8 mouse cellular contexts compared by ENCODE assay signal in the genomic region with DNA sequence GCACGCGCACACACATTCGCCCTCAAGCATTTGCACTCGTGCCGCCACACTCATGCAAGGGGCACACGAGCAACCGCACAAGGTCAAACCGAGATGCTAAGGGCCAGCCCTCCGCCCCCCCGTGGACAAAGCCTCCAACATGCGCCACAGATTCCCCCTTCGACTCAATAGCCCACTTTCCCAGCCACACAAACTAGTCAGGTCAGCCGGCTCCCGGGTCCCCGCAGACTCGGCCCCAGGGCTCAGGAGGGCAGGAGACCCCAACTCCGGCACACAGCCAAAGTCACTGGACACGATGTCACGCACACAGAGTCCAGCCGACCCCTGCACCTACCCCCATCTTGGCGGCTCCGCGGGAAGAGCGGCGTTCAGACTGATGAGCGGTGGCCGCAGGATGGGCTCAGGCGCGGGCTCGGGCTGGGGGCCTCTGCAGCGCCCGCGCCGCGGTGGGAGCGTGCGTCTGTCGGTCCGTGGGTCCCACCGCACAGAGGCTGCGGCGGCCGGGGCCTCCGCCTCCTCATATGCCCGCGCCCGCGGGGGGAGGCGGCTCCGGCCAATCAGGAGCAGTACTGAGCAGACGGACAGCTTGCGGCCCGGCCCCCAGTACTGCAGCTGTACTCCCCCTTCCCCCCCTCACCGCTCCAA. TPM values are rescaled to one million over a fixed set of nuclear protein-coding genes. Genes with fewer than 3 reads are reported as not detected.
DNase-seq lines count a peak whose midpoint lies in the region; ATAC-seq and TF ChIP-seq lines count a peak whose summit lies in the region.

TSS of gene Atp1a3 (minus strand) at position 538 of the 645 bp plus-strand sequence.

- ATAC-seq in erythroblast, adult 5-6 weeks (replicated peaks; ENCODE audit: low FRiP score, poor library complexity, severe bottlenecking) = no peak

- 1% methylated on average over 53 of the region's 54 CpGs for WGBS in hindbrain, embryonic 10.5 days

- in situ Hi-C loops in ES-E14 (cut with MboI; ENCODE audit: low sequenced_read_pairs in 2 of 2, unreplicated experiment in 2 of 2) = no loop called here

- H3K36me3 ChIP-seq in ES-E14 (ENCODE audit: control insufficient read depth, insufficient read depth, low read length, poor library complexity, severe bottlenecking) = no peaks in the 10 kb centered on the region
- no peaks in the 10 kb centered on the region for H3K36me3 ChIP-seq in hindbrain, embryonic 10.5 days

- no peaks in the 10 kb centered on the region for H3K9me3 ChIP-seq in ES-E14 (ENCODE audit: control insufficient read depth, insufficient read depth, low read depth, low read length)
- H3K9me3 ChIP-seq in hindbrain, embryonic 10.5 days = no peaks in the 10 kb centered on the region

- TF ChIP-seq POLR2A in cortical plate, adult 2 months (IDR thresholded peaks at IDR 0.05; ENCODE audit: extremely low read depth, insufficient read depth, low read length) = peak; percentile 75

- H3K27ac ChIP-seq in ES-E14 (ENCODE audit: insufficient read depth, low read depth, low read length, poor library complexity, severe bottlenecking) = no peak within 1 kb of the TSS
- peak within 1 kb of the TSS; percentile 96 for H3K27ac ChIP-seq in cortical plate, adult 2 months (ENCODE audit: insufficient read depth, low read length)
- H3K27ac ChIP-seq in hindbrain, embryonic 10.5 days = peak within 1 kb of the TSS; percentile 78

- H3K4me1 ChIP-seq in ES-E14 (ENCODE audit: control insufficient read depth in 2 of 2, insufficient read depth in 2 of 2, low read length in 2 of 2, poor library complexity in 1 of 2) = peaks cover 0 to 23% of the 10 kb centered on the region in 2 experiments; a peak in 3 of 4 replicates
- peaks cover 9% of the 10 kb centered on the region for H3K4me1 ChIP-seq in cortical plate, adult 2 months (ENCODE audit: control insufficient read depth, insufficient read depth, low read length)
- peaks cover 64% of the 10 kb centered on the region for H3K4me1 ChIP-seq in hindbrain, embryonic 10.5 days (replicated peaks)

- peak within 1 kb of the TSS; percentile 55; the same call in 1 of the 2 replicates for H3K9ac ChIP-seq in ES-E14 (ENCODE audit: insufficient read depth, low read depth, low read length, poor library complexity, severe bottlenecking)

- H3K27me3 ChIP-seq in hindbrain, embryonic 10.5 days (ENCODE audit: insufficient read depth, poor library complexity, severe bottlenecking) = peaks cover 83% of the 10 kb centered on the region

- DNase-seq in ES-E14 (ENCODE audit: low read depth, low spot score) = no peak
- DNase-seq in adrenal gland, adult (ENCODE audit: inconsistent age in 2 of 2, low spot score in 1 of 2) = peak; percentile 63 to 84
- peak; percentile 53 for DNase-seq in hindbrain, embryonic 10.5 days (ENCODE audit: low spot score)
- DNase-seq in left cerebral cortex, postnatal 4 days = peak; percentile 92
- peak; percentile 13 to 18 for DNase-seq in natural killer cell, adult 2 months (ENCODE audit: low spot score in 2 of 2)
- DNase-seq in ovary, postnatal 10 days (ENCODE audit: low spot score) = no peak

- H3K4me3 ChIP-seq in ES-E14 (ENCODE audit: insufficient read depth in 1 of 2, low read depth in 1 of 2, low read length in 2 of 2, poor library complexity in 1 of 2, severe bottlenecking in 1 of 2) = peak within 1 kb of the TSS; percentile 72 to 82
- peak within 1 kb of the TSS; percentile 98 for H3K4me3 ChIP-seq in cortical plate, adult 2 months (ENCODE audit: insufficient read depth, low read length)
- H3K4me3 ChIP-seq in hindbrain, embryonic 10.5 days = peak within 1 kb of the TSS; percentile 63

- TF ChIP-seq CTCF in cortical plate, adult 2 months (IDR thresholded peaks at IDR 0.05; ENCODE audit: extremely low read depth, insufficient read depth, low read length) = no peak

- intact Hi-C loops in left cerebral cortex, postnatal 4 days (cut with DNase I) = no loop called here

TF ChIP-seq in ES-E14, 5 proteins besides CTCF, POLR2A, EP300 and RAD21:
- no peak for TF ChIP-seq MAFK (IDR thresholded peaks at IDR 0.05; ENCODE audit: insufficient read depth, low read depth, low read length)

RNA-seq across cellular contexts. Expression of gene Atp1a3, which starts in this region (rescaled TPM):
- total RNA-seq in ES-E14 (2012; rRNA removed) = 21.2 and 37.0 TPM in 2 replicates
- 899 and 943 TPM in 2 replicates for polyA plus RNA-seq in cortical plate, adult 2 months (2012; rRNA removed)
- 11.8 and 45.9 TPM in 2 replicates for polyA plus RNA-seq in hindbrain, embryonic 10.5 days (2016; fragmentation: Nextera tagmentation; extraction: Ambion mirVana)
- 1,000 to 10,000 TPM; 1,141 to 1,280 TPM for total RNA-seq in left cerebral cortex, postnatal 4 days (2021)
- total RNA-seq in erythroblast, adult 5-6 weeks (2015; ENCODE audit: low replicate concordance) = 11.5 and 14.6 TPM in 2 replicates
- 3.8 and 4.9 TPM in 2 replicates for total RNA-seq in erythroblast, adult 5-6 weeks (2017; ENCODE audit: low replicate concordance)

Comparison
In these comparisons a context has a peak if more than half of its experiments do, and no peak if none do; other contexts are left out.
1. RNA of gene Atp1a3 (total RNA-seq): 1,141 to 1,280 TPM in left cerebral cortex, postnatal 4 days; 21.2 to 37.0 TPM in ES-E14 and 3.8 to 14.6 TPM in erythroblast, adult 5-6 weeks; every median in the first group is over 10 times any median in the second.
2. RNA of gene Atp1a3 (polyA plus RNA-seq): 899 to 943 TPM in cortical plate, adult 2 months; 11.8 to 45.9 TPM in hindbrain, embryonic 10.5 days; every median in the first group is over 10 times any median in the second.
3. DNase-seq: peak in adrenal gland, adult (2 of 2), hindbrain, embryonic 10.5 days (single experiment), left cerebral cortex, postnatal 4 days (single experiment) and natural killer cell, adult 2 months (2 of 2); none in ES-E14 (single experiment) and ovary, postnatal 10 days (single experiment).
4. Peak in every context shown above with its lines, with median percentiles within 50 percentile points of each other: H3K4me3 ChIP-seq.